Mouse (Mus musculus): ENCODE measurements around the gene Hs3st6. TPM values are rescaled to one million over a fixed set of nuclear protein-coding genes. Genes with fewer than 3 reads are reported as not detected.
A peak's percentile ranks its signal among the peaks of the same experiment; 100 is the strongest.
"Not testable (repeated sequence)": the region's sequence is repeated elsewhere in the genome, so short reads cannot be mapped to it uniquely, and the experiment has no call there.

Gene Hs3st6
- not detected for total RNA-seq (2021)

- no peak for DNase-seq
- intact Hi-C loops (cut with DNase I), result no loop called here
Observed at GRCm38 (mm10) chr17:24752415-24753394, at the start of gene Hs3st6. Hs3st6 (plus strand) TSS chr17:24752988.

- no peak for DNase-seq
- intact Hi-C loops (cut with DNase I), result loop anchor here (5.0 kb wide), 2 partner anchors 79 to 169 kb away; no protein-coding TSS in a partner anchor
Observed at GRCm38 (mm10) chr17:24705821-24706220, 47.0 kb upstream of the Hs3st6 start.

DNA sequence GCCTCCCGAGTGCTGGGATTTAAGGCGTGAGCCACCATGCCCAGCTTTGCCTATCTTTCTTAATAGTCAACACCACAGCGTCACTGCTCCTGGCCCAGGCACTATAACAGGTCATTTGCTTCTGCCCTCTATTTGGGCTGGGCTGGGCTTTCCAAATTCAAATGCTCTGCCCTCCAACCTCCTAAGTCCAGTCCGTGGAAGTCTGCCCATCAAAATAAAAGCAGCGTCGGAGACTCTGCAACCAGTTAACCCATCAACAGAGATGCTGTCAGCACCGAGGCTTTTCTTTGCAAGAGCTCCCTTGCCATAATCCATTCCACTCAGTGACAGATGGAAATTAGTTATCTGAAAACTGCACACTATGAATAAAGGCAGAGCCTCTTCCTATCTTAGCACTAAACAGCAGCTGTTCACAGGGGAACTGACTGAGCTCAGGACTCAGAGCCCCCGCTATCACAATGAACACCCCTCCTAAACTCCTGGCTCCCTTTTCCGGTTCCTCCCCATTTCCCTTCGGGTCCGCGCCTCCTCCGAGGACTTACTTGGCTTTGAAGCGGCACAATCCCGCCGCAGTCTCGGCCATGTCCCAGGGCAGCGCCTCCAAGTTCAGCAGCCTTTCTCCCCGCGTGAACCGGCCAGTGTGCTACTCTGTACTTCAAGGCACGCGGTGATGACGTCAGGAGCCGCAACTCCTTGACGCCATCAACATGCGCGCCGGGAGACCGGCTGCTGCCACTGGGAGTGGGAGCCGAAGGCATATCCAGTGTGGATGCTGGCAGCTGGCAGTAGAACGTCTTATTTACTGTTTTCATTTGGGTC is 45.6 kb upstream of the Hs3st6 start, which contains the start of gene Tbl3:
TSS of gene Tbl3 (minus strand) at position 679 of the 819 bp plus-strand sequence.
- intact Hi-C loops (cut with DNase I), result loop anchor here (5.0 kb wide), 2 partner anchors 80 to 170 kb away; no protein-coding TSS in a partner anchor
- peak; percentile 95 to 97 for DNase-seq

GRCm38 (mm10) chr17:24707801-24708425 is 44.9 kb upstream of the Hs3st6 start:
- DNase-seq, result no peak
- intact Hi-C loops (cut with DNase I), result loop anchor here (5.0 kb wide), 2 partner anchors 81 to 171 kb away; no protein-coding TSS in a partner anchor

- intact Hi-C loops (cut with DNase I), result loop anchor here (5.0 kb wide), 2 partner anchors 81 to 171 kb away; no protein-coding TSS in a partner anchor
- no peak for DNase-seq
Observed at GRCm38 (mm10) chr17:24708646-24709045, 44.1 kb upstream of the Hs3st6 start.

GRCm38 (mm10) chr17:24715556-24715955 is 37.2 kb upstream of the Hs3st6 start:
- intact Hi-C loops (cut with DNase I), result loop anchor here (5.0 kb wide), 1 partner anchor 298 kb away; no protein-coding TSS in a partner anchor
- no peak for DNase-seq

- intact Hi-C loops (cut with DNase I), result loop anchor here (5.0 kb wide), 1 partner anchor 299 kb away; no protein-coding TSS in a partner anchor
- no peak for DNase-seq
Observed at GRCm38 (mm10) chr17:24716166-24716682, 36.6 kb upstream of the Hs3st6 start.

GRCm38 (mm10) chr17:24717943-24718342 is 34.8 kb upstream of the Hs3st6 start, which contains the start of the genes Rnf151 and Rps2:
Rnf151 (minus strand) TSS chr17:24718063.
Rps2 (plus strand) TSS chr17:24718116.
- no peak for DNase-seq
- intact Hi-C loops (cut with DNase I), result loop anchor here (5.0 kb wide), 1 partner anchor 301 kb away; no protein-coding TSS in a partner anchor

- DNase-seq, result not testable (repeated sequence)
- intact Hi-C loops (cut with DNase I), result loop anchor here (5.0 kb wide), 1 partner anchor 302 kb away; no protein-coding TSS in a partner anchor
Observed at GRCm38 (mm10) chr17:24718938-24719337, 33.9 kb upstream of the Hs3st6 start.

DNA sequence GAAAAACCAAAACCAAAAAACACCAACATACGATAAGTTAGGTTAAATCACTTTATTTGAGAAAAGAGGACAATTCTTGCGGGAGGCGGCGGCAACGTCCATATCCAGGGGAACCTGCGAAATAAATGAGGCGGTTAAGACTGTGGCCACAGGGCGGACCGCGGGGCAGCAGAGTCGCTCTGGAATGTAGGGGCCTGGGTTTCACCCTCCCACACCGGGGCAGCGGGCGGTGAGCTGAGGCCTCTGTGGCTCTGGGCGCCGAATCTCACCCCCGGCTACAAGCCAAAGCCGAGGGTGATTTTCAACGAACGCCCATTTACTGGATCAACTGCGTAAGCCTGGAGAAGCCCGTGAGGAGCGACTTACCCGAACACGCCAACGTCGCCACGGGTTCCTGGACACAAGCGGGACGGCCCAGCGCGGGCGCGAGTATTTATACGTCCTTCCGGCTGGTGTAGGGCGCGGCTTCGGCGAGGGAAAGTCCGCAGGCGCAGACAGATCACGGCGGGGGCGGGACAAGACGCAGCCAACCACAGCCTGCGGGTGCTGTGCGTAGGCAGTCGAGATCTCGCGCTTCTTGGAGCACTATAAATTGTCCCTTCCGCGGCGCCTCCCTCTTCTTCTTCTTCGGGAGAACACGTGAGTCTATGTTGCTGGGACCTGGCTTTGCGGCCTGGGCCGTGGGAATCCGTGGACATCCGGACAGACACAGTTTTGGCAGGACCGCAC is 33.1 kb upstream of the Hs3st6 start:
- intact Hi-C loops (cut with DNase I), result loop anchor here (5.0 kb wide), 1 partner anchor 302 kb away; no protein-coding TSS in a partner anchor
- peak; percentile 95 for DNase-seq

DNA sequence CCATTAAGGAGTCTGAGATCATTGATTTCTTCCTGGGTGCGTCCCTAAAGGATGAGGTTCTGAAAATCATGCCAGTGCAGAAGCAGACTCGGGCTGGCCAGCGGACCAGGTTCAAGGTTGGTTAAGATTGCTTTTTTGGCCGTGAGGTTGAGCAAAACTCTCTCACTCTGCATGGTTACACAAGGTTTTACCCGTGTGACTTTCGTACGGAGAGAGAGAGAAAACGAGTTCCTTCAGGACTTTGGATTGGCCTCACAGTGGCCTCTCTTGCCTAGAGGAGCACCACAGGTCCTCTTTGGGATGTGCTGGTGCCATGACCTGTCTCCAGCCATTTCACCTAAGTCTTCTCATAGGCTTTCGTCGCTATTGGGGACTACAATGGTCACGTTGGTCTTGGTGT is 32.2 kb upstream of the Hs3st6 start:
- DNase-seq; intact Hi-C loops (cut with DNase I): not testable (repeated sequence)

GRCm38 (mm10) chr17:24721383-24721955 is 31.3 kb upstream of the Hs3st6 start:
- DNase-seq; intact Hi-C loops (cut with DNase I): not testable (repeated sequence)

- DNase-seq, result no peak
- intact Hi-C loops (cut with DNase I), result no loop called here
Observed at GRCm38 (mm10) chr17:24722220-24722924, 30.4 kb upstream of the Hs3st6 start.

- no peak for DNase-seq
- intact Hi-C loops (cut with DNase I), result no loop called here
Observed at GRCm38 (mm10) chr17:24723122-24723880, 29.5 kb upstream of the Hs3st6 start.

- no peak for DNase-seq
- intact Hi-C loops (cut with DNase I), result no loop called here
Observed at GRCm38 (mm10) chr17:24723881-24724180, 29.0 kb upstream of the Hs3st6 start.

- intact Hi-C loops (cut with DNase I), result no loop called here
Observed at GRCm38 (mm10) chr17:24724184-24724583, 28.6 kb upstream of the Hs3st6 start, which contains the start of gene Ndufb10. Ndufb10 (minus strand) TSS chr17:24724478.

More at GRCm38 (mm10) chr17:24724184-24724583, 28.6 kb upstream of the Hs3st6 start, which contains the start of gene Ndufb10:
- peak; percentile 98 to 99 for DNase-seq
